Mouse (Mus musculus) bone marrow macrophage, adult 2 months (primary cell): ENCODE results near the gene Ptchd1.

Experiments
- CTCF ChIP-seq: IDR thresholded peaks from 2 replicates; pipeline ENCODE4 v1.5.1; 2012; ENCODE audit warnings: low read depth, mild to moderate bottlenecking, low read length, moderate library complexity
- POLR2A ChIP-seq: IDR thresholded peaks from 2 replicates; pipeline ENCODE4 v1.6.1; 2012; ENCODE audit warnings: mild to moderate bottlenecking, low read depth, low read length, borderline replicate concordance

GRCm38 (mm10) chrX:155601196-155601595, 22.4 kb downstream of the Ptchd1 start:
- TF ChIP-seq POLR2A (no peak), CTCF (no peak)
